Comparison of ENCODE assay signal across 24 mouse cellular contexts in the genomic region with DNA sequence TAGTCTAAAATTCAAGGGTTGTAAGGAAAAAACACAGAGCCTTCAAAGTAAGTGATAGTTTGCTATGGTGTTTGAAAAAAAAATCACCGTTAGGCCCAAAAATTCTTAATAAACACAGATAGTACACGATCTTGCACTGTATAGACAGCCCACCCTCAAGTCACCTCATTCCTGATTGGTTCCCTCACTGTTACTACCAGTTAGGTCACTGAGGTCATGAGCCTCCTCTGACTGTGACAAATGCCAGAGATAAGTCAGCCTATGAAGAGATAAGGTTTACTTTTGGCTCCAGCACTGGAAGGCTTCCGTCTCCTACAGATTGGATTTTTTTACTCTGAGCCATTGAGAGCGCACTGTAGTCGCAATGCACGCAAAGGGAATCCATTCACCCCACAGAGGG. TPM values are rescaled to one million over a fixed set of nuclear protein-coding genes. Genes with fewer than 3 reads are reported as not detected.
A peak's percentile ranks its signal among the peaks of the same experiment; 100 is the strongest.
DNase-seq lines count a peak whose midpoint lies in the region; ATAC-seq lines count a peak whose summit lies in the region.
"Had no signal": no experiment of that assay in that cellular context is flagged by ENCODE, and none has a peak within 500 bp of the region (broad histone marks: within the 10 kb centered on the region; RNA-seq: fewer than 3 reads in every experiment).

No protein-coding gene starts in this region.

- H3K4me1 ChIP-seq in heart, embryonic 10.5 days, result peaks cover 13% of the 10 kb centered on the region; the same call in 1 of the 2 replicates
- H3K4me1 ChIP-seq in heart, embryonic 12.5 days (replicated peaks), result peaks cover 14% of the 10 kb centered on the region
- H3K4me1 ChIP-seq in heart, embryonic 14.5 days (ENCODE audit: control insufficient read depth in 2 of 2, insufficient read depth in 2 of 2, low read length in 2 of 2), result peaks cover 5 to 8% of the 10 kb centered on the region in 2 experiments; a peak in 3 of 4 replicates
- H3K4me1 ChIP-seq: embryonic facial prominence, embryonic 13.5 days; embryonic facial prominence, embryonic 15.5 days; forebrain, embryonic 10.5 days; forebrain, embryonic 12.5 days had no signal

- no peak for DNase-seq in heart, embryonic 10.5 days (ENCODE audit: low spot score)
- DNase-seq in heart, postnatal 25 days (ENCODE audit: low spot score), result no peak
- DNase-seq in heart, adult 18-20 months, result no peak
- DNase-seq in heart, adult 9 months (ENCODE audit: low spot score in 2 of 2), result no peak
- DNase-seq: adrenal gland, adult 2 months; adrenal gland, postnatal 10 days; adrenal gland, postnatal 25 days; cerebellum, adult 11 months; cerebellum, adult 18-20 months; cerebellum, adult 8-10 months; cerebellum, adult 9-11 months; cerebellum, postnatal 14 days; cerebellum, postnatal 36 days had no signal

- no peaks in the 10 kb centered on the region for H3K9me3 ChIP-seq in heart, embryonic 10.5 days
- peaks cover 6% of the 10 kb centered on the region; the same call in 1 of the 2 replicates for H3K9me3 ChIP-seq in heart, embryonic 12.5 days (replicated peaks)
- 0 out of 2 replicates have a peak, but pooled peaks cover 3% of the 10 kb centered on the region for H3K9me3 ChIP-seq in heart, embryonic 14.5 days (ENCODE audit: control insufficient read depth, low read length)
- H3K9me3 ChIP-seq: embryonic facial prominence, embryonic 13.5 days; embryonic facial prominence, embryonic 15.5 days; forebrain, embryonic 10.5 days had no signal

- H3K27ac ChIP-seq in heart, embryonic 10.5 days, result peak overlapping the region; percentile 25; the same call in 1 of the 2 replicates
- H3K27ac ChIP-seq in heart, embryonic 12.5 days (ENCODE audit: poor library complexity, severe bottlenecking), result no peak overlapping the region
- no peak overlapping the region for H3K27ac ChIP-seq in heart, embryonic 14.5 days (replicated peaks in 1 of 2; ENCODE audit: control insufficient read depth in 1 of 2, insufficient read depth in 1 of 2, low read depth in 2 of 2, low read length in 2 of 2)
- H3K27ac ChIP-seq: embryonic facial prominence, embryonic 13.5 days; embryonic facial prominence, embryonic 15.5 days; forebrain, embryonic 10.5 days; forebrain, embryonic 12.5 days had no signal

- intact Hi-C loops in heart, postnatal 25 days (cut with DNase I), result no loop called here

- H3K36me3 ChIP-seq in heart, embryonic 10.5 days, result no peaks in the 10 kb centered on the region
- no peaks in the 10 kb centered on the region for H3K36me3 ChIP-seq in heart, embryonic 12.5 days
- H3K36me3 ChIP-seq in heart, embryonic 14.5 days (ENCODE audit: control insufficient read depth, insufficient read depth, low read length), result no peaks in the 10 kb centered on the region
- H3K36me3 ChIP-seq: embryonic facial prominence, embryonic 13.5 days; embryonic facial prominence, embryonic 15.5 days; forebrain, embryonic 10.5 days; forebrain, embryonic 12.5 days had no signal

- H3K9ac ChIP-seq in heart, embryonic 12.5 days, result no peak overlapping the region
- H3K9ac ChIP-seq in heart, embryonic 14.5 days (ENCODE audit: low read length), result no peak overlapping the region
- H3K9ac ChIP-seq: embryonic facial prominence, embryonic 13.5 days; embryonic facial prominence, embryonic 15.5 days; forebrain, embryonic 12.5 days had no signal

- H3K27me3 ChIP-seq in heart, embryonic 10.5 days (ENCODE audit: insufficient read depth, poor library complexity, severe bottlenecking), result no peaks in the 10 kb centered on the region
- H3K27me3 ChIP-seq in heart, embryonic 12.5 days (replicated peaks), result no peaks in the 10 kb centered on the region
- no peaks in the 10 kb centered on the region for H3K27me3 ChIP-seq in heart, embryonic 14.5 days (ENCODE audit: control insufficient read depth, insufficient read depth, low read length)
- H3K27me3 ChIP-seq: embryonic facial prominence, embryonic 13.5 days; embryonic facial prominence, embryonic 15.5 days; forebrain, embryonic 12.5 days had no signal

- H3K4me2 ChIP-seq in heart, embryonic 12.5 days, result peak overlapping the region; percentile 36
- peak overlapping the region; percentile 4; the same call in 1 of the 2 replicates for H3K4me2 ChIP-seq in heart, embryonic 14.5 days (ENCODE audit: low read length)
- H3K4me2 ChIP-seq: embryonic facial prominence, embryonic 13.5 days; embryonic facial prominence, embryonic 15.5 days; forebrain, embryonic 12.5 days had no signal

- 22% methylated on average over 6 of the region's 6 CpGs for WGBS in heart, embryonic 10.5 days
- 13% methylated on average over 6 of the region's 6 CpGs for WGBS in heart, embryonic 12.5 days
- 15% methylated on average over 6 of the region's 6 CpGs for WGBS in heart, embryonic 14.5 days

- 0 out of 2 replicates have a peak overlapping the region, but pooled peaks have one; percentile 3 for H3K4me3 ChIP-seq in heart, embryonic 10.5 days
- no peak overlapping the region for H3K4me3 ChIP-seq in heart, embryonic 12.5 days
- no peak overlapping the region for H3K4me3 ChIP-seq in heart, embryonic 14.5 days (ENCODE audit: control insufficient read depth in 1 of 2, insufficient read depth in 1 of 2, low read depth in 1 of 2, low read length in 2 of 2)
- H3K4me3 ChIP-seq: embryonic facial prominence, embryonic 13.5 days; embryonic facial prominence, embryonic 15.5 days; erythroblast, embryonic 14.5 days; forebrain, embryonic 10.5 days; forebrain, embryonic 12.5 days had no signal

- peak; percentile 69; the same call in 1 of the 2 replicates for ATAC-seq in heart, embryonic 12.5 days (ENCODE audit: insufficient number of reproducible peaks, low FRiP score)
- peak; percentile 61; the same call in 1 of the 2 replicates for ATAC-seq in heart, embryonic 14.5 days (ENCODE audit: insufficient number of reproducible peaks, insufficient read depth, low FRiP score, low read depth)
- ATAC-seq: forebrain, embryonic 14.5 days; forebrain, embryonic 16.5 days had no signal

RNA-seq across cellular contexts. Expression of a gene that starts 50.3 kb away (rescaled TPM):
- polyA plus RNA-seq in heart, embryonic 10.5 days (2016; fragmentation: Nextera tagmentation; extraction: Ambion mirVana), result 0.39 and 1.2 TPM in 2 replicates
- 1 to 10 TPM; 1.6 to 2.1 TPM for total RNA-seq in heart, postnatal 25 days (2021)
- 0.45 and 0.90 TPM in 2 replicates for polyA plus RNA-seq in heart, embryonic 12.5 days (2016; fragmentation: Nextera tagmentation; extraction: Ambion mirVana)
- 1 to 10 TPM; 1.9 to 3.0 TPM for total RNA-seq in heart, adult 18-20 months (2021)
- polyA plus RNA-seq in heart, embryonic 14.5 days (2014; fragmentation: Nextera tagmentation; extraction: Ambion mirVana), result 0.16 and 0.32 TPM in 2 replicates
- total RNA-seq: common myeloid progenitor, adult 5-6 weeks; MEL had no signal
- polyA plus RNA-seq: erythroblast, embryonic 14.5 days had no signal
